Mouse (Mus musculus) neural tube, embryonic 12.5 days (tissue): Measurements from ENCODE around the gene Arid5b. TPM values are rescaled to one million over a fixed set of nuclear protein-coding genes. Genes with fewer than 3 reads are reported as not detected.

ENCODE experiments used
- ATAC-seq: fragments of 200-750 bp; cut with Nextera tagmentation; 2 replicates; pipeline ENCODE4 v1.8.0; 2017; ENCODE audit warnings: low read depth, mild to moderate bottlenecking, moderate TSS enrichment, moderate library complexity; ENCODE audit not compliant: low FRiP score
- H3K27ac ChIP-seq: fragments of 300-500 bp; sonication (generic); 2 replicates; pipeline ENCODE4 v1.5.1; 2016
- H3K27me3 ChIP-seq: fragments of 300-500 bp; sonication (generic); replicated peaks from 2 replicates; pipeline ENCODE4 v1.6.1; 2016; ENCODE audit warnings: mild to moderate bottlenecking
- H3K36me3 ChIP-seq: fragments of 300-500 bp; sonication (generic); 2 replicates; pipeline ENCODE4 v1.6.1; 2016; ENCODE audit warnings: mild to moderate bottlenecking
- H3K4me1 ChIP-seq: fragments of 300-500 bp; sonication (generic); 2 replicates; pipeline ENCODE4 v1.6.1; 2016
- H3K4me2 ChIP-seq: fragments of 300-500 bp; sonication (generic); replicated peaks from 2 replicates; pipeline ENCODE4 v1.6.1; 2016; ENCODE audit warnings: mild to moderate bottlenecking
- H3K4me3 ChIP-seq: fragments of 300-500 bp; sonication (generic); 2 replicates; pipeline ENCODE4 v1.5.1; 2016
- H3K9ac ChIP-seq: fragments of 300-500 bp; sonication (generic); 2 replicates; pipeline ENCODE4 v1.6.1; 2016; ENCODE audit warnings: mild to moderate bottlenecking
- H3K9me3 ChIP-seq: fragments of 300-500 bp; sonication (generic); 2 replicates; pipeline ENCODE4 v1.6.1; 2016; ENCODE audit warnings: mild to moderate bottlenecking
- WGBS: fragments of 180-500 bp; shearing (Covaris S2); methylation state at CpG from one replicate; pipeline ENCODE4 v1.1.7; 2016; 5-methylcytosine and 5-hydroxymethylcytosine counted together
- polyA plus RNA-seq: library from polyadenylated mRNA; unstranded; fragments of >200 nt; fragmentation: Nextera tagmentation; extraction: Ambion mirVana; gene quantifications from 2 replicates; pipeline ENCODE4 v1.2.1, GENCODE M21; 2016

Gene Arid5b
- polyA plus RNA-seq, 1 experiment from 2014 or later, result 18.3 TPM

- no peak overlapping the region for H3K4me3 ChIP-seq
- no peak overlapping the region for H3K27ac ChIP-seq
- 85% methylated on average over 3 of the region's 3 CpGs for WGBS
- peaks cover 3% of the 10 kb centered on the region; the same call in 1 of the 2 replicates for H3K4me1 ChIP-seq
- H3K4me2 ChIP-seq, result no peak overlapping the region
- ATAC-seq, result no peak
- H3K9me3 ChIP-seq, result no peaks in the 10 kb centered on the region
- no peaks in the 10 kb centered on the region for H3K36me3 ChIP-seq
- H3K27me3 ChIP-seq, result no peaks in the 10 kb centered on the region
- H3K9ac ChIP-seq, result no peak overlapping the region
Measured at GRCm38 (mm10) chr10:68057841-68058240, 220.7 kb downstream of the Arid5b start.

- no peaks in the 10 kb centered on the region for H3K27me3 ChIP-seq
- no peaks in the 10 kb centered on the region for H3K36me3 ChIP-seq
- no peak overlapping the region for H3K27ac ChIP-seq
- no peaks in the 10 kb centered on the region for H3K4me1 ChIP-seq
- H3K9ac ChIP-seq, result no peak overlapping the region
- no peak overlapping the region for H3K4me3 ChIP-seq
- WGBS, result 92% methylated on average over 6 of the region's 6 CpGs
- H3K9me3 ChIP-seq, result no peaks in the 10 kb centered on the region
- no peak overlapping the region for H3K4me2 ChIP-seq
- no peak for ATAC-seq
Measured at GRCm38 (mm10) chr10:68054706-68055105, 223.8 kb downstream of the Arid5b start.

GRCm38 (mm10) chr10:68054131-68054530 lies 224.4 kb downstream of the Arid5b start:
- no peak for ATAC-seq
- Histone ChIP-seq H3K36me3 (no peaks in the 10 kb centered on the region), H3K9me3 (no peaks in the 10 kb centered on the region), H3K27me3 (no peaks in the 10 kb centered on the region), H3K27ac (no peak overlapping the region), H3K4me3 (no peak overlapping the region), H3K9ac (no peak overlapping the region), H3K4me2 (no peak overlapping the region), H3K4me1 (no peaks in the 10 kb centered on the region)
- 94% methylated on average over 5 of the region's 5 CpGs for WGBS

GRCm38 (mm10) chr10:68052307-68052706 lies 226.2 kb downstream of the Arid5b start:
- Histone ChIP-seq H3K27ac (no peak overlapping the region), H3K4me1 (no peaks in the 10 kb centered on the region), H3K9ac (no peak overlapping the region), H3K36me3 (no peaks in the 10 kb centered on the region), H3K27me3 (no peaks in the 10 kb centered on the region), H3K4me2 (no peak overlapping the region), H3K9me3 (no peaks in the 10 kb centered on the region), H3K4me3 (no peak overlapping the region)
- 86% methylated on average over 8 of the region's 8 CpGs for WGBS
- no peak for ATAC-seq

- 87% methylated on average over 14 of the region's 14 CpGs for WGBS
- ATAC-seq, result no peak
Measured at GRCm38 (mm10) chr10:68051316-68051933, 227.1 kb downstream of the Arid5b start.

DNA sequence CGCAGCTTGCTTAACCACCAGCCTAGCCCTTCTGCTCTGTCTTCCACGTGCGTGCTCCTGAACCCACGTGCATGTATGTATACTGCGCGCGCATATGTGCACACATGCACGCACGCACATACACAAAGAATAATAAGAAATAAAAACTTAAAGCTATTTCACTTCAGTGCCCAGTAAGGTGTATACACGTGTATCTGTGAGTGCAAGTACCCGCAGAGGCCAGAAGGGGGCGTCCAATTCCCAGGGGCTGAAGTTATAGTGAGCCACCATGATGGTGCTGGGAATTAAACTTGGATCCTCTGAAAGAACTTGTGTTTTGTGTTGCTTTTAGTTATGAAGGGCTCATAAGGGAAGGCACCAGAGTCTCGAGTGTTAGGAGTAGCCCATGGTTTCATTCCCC lies 227.7 kb downstream of the Arid5b start:
- Histone ChIP-seq H3K9me3 (no peaks in the 10 kb centered on the region), H3K4me1 (no peaks in the 10 kb centered on the region), H3K4me2 (no peak overlapping the region), H3K27ac (no peak overlapping the region), H3K36me3 (no peaks in the 10 kb centered on the region), H3K9ac (no peak overlapping the region), H3K4me3 (no peak overlapping the region), H3K27me3 (no peaks in the 10 kb centered on the region)
- ATAC-seq, result no peak
- WGBS, result 90% methylated on average over 13 of the region's 13 CpGs

More at GRCm38 (mm10) chr10:68051316-68051933, 227.1 kb downstream of the Arid5b start:
- no peak overlapping the region for H3K4me2 ChIP-seq
- H3K4me3 ChIP-seq, result no peak overlapping the region
- no peak overlapping the region for H3K9ac ChIP-seq
- H3K4me1 ChIP-seq, result no peaks in the 10 kb centered on the region
- no peaks in the 10 kb centered on the region for H3K27me3 ChIP-seq
- H3K27ac ChIP-seq, result no peak overlapping the region
- H3K9me3 ChIP-seq, result no peaks in the 10 kb centered on the region
- no peaks in the 10 kb centered on the region for H3K36me3 ChIP-seq

DNA sequence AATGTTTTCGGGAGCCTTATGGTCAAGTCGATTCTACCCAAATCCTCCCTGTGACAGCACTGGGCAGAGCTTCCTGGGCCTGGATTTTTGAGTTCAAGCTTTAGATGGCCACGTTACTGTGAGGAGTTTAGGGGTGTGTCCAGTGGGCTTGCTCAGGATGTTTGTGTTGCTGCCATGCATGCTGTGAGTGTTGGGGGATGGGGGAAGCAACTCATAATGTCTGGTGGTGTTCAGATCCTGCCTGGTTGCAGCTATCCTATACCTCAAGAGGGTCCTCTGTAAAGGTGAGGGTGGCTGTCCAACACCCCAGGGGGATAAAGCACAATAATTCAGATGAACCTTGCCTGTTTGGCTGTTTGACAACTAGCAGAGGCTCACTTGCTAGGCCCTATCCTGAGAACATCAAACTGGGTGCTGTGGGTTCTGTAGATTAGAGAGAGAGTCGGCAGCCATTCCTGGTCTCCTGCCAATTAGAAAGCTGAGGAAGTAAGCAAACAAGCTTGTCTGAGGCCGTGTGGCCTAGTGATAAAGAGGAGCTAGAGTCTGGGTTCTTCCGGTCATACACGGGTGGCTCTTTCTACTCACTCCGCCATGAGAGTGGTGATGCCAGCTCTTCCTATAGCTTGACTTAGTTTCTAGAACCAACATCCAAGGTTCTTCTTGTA lies 229.8 kb downstream of the Arid5b start:
- Histone ChIP-seq H3K4me2 (no peak overlapping the region), H3K27ac (no peak overlapping the region), H3K9me3 (no peaks in the 10 kb centered on the region), H3K9ac (no peak overlapping the region), H3K4me3 (no peak overlapping the region), H3K4me1 (0 out of 2 replicates have a peak, but pooled peaks cover 4% of the 10 kb centered on the region), H3K36me3 (no peaks in the 10 kb centered on the region), H3K27me3 (no peaks in the 10 kb centered on the region)
- ATAC-seq, result no peak
- WGBS, result 90% methylated on average over 8 of the region's 8 CpGs

GRCm38 (mm10) chr10:68044864-68045263 lies 233.7 kb downstream of the Arid5b start:
- Histone ChIP-seq H3K9ac (no peak overlapping the region), H3K9me3 (no peaks in the 10 kb centered on the region), H3K4me3 (no peak overlapping the region), H3K27me3 (no peaks in the 10 kb centered on the region), H3K36me3 (peaks cover 4% of the 10 kb centered on the region; the same call in 1 of the 2 replicates), H3K27ac (no peak overlapping the region), H3K4me2 (no peak overlapping the region), H3K4me1 (0 out of 2 replicates have a peak, but pooled peaks cover 4% of the 10 kb centered on the region)
- no peak for ATAC-seq
- 70% methylated on average over 8 of the region's 8 CpGs for WGBS

- no peak overlapping the region for H3K4me2 ChIP-seq
- no peak overlapping the region for H3K27ac ChIP-seq
- WGBS, result 25% methylated on average over 6 of the region's 6 CpGs
- 0 out of 2 replicates have a peak, but pooled peaks cover 4% of the 10 kb centered on the region for H3K4me1 ChIP-seq
- no peaks in the 10 kb centered on the region for H3K27me3 ChIP-seq
- H3K9me3 ChIP-seq, result no peaks in the 10 kb centered on the region
- H3K36me3 ChIP-seq, result peaks cover 4% of the 10 kb centered on the region; the same call in 1 of the 2 replicates
- ATAC-seq, result peak; percentile 44; the same call in 1 of the 2 replicates
- no peak overlapping the region for H3K4me3 ChIP-seq
- no peak overlapping the region for H3K9ac ChIP-seq
Measured at GRCm38 (mm10) chr10:68043973-68044372, 234.6 kb downstream of the Arid5b start.
